Mouse (Mus musculus) urinary bladder, postnatal 4 days (tissue): ENCODE data around the gene Cep104.

Experiments
- DNase-seq, 2 experiments: peaks; one replicate each; pipeline ENCODE4 v3.0.0; 2021 to 2022; ENCODE audit warnings: low spot score in 2 of 2

The Cep104 gene

GRCm38 (mm10) chr4:153992715-153993114 is 17.7 kb downstream of the Cep104 start:
- DNase-seq = no peak

GRCm38 (mm10) chr4:153993505-153993904 is 18.5 kb downstream of the Cep104 start:
- no peak for DNase-seq

GRCm38 (mm10) chr4:154005488-154005887 is 30.5 kb downstream of the Cep104 start:
- no peak for DNase-seq

- DNase-seq = no peak
These were observed 31.3 kb downstream of the Cep104 start for GRCm38 (mm10) chr4:154006264-154006663.

- DNase-seq = no peak
These were observed 32.8 kb downstream of the Cep104 start for GRCm38 (mm10) chr4:154007759-154008158.

- DNase-seq = no peak
These were observed 36.1 kb downstream of the Cep104 start for GRCm38 (mm10) chr4:154010907-154011645.

- peak; percentile 77 to 81 for DNase-seq
These were observed 36.7 kb downstream of the Cep104 start, which contains the start of gene Lrrc47 for GRCm38 (mm10) chr4:154011646-154012089. Lrrc47 (plus strand) TSS chr4:154011731.

GRCm38 (mm10) chr4:154012132-154012882 is 37.3 kb downstream of the Cep104 start:
- no peak for DNase-seq

GRCm38 (mm10) chr4:154015476-154015875 is 40.5 kb downstream of the Cep104 start:
- DNase-seq = no peak

GRCm38 (mm10) chr4:154019571-154019970 is 44.6 kb downstream of the Cep104 start:
- DNase-seq = no peak

- DNase-seq = no peak
These were observed 46.4 kb downstream of the Cep104 start for GRCm38 (mm10) chr4:154021432-154021831.

- DNase-seq = peak in 1 of 2 experiments; percentile 72
These were observed 47.4 kb downstream of the Cep104 start for GRCm38 (mm10) chr4:154022407-154022806.

- no peak for DNase-seq
These were observed 47.9 kb downstream of the Cep104 start for GRCm38 (mm10) chr4:154022844-154023243.

GRCm38 (mm10) chr4:154023754-154024601 is 49.0 kb downstream of the Cep104 start:
- DNase-seq = peak in 1 of 2 experiments; percentile 53

- DNase-seq = no peak
These were observed 49.9 kb downstream of the Cep104 start for GRCm38 (mm10) chr4:154024729-154025521.

GRCm38 (mm10) chr4:154025641-154026440 is 50.8 kb downstream of the Cep104 start, which contains the start of gene Smim1:
Smim1 (minus strand) TSS chr4:154026230.
- DNase-seq = peak; percentile 79 to 81

GRCm38 (mm10) chr4:154026441-154026761 is 51.4 kb downstream of the Cep104 start:
- no peak for DNase-seq

GRCm38 (mm10) chr4:154028066-154028465 is 53.1 kb downstream of the Cep104 start:
- no peak for DNase-seq

GRCm38 (mm10) chr4:154028646-154029045 is 53.7 kb downstream of the Cep104 start:
- DNase-seq = no peak

- DNase-seq = no peak
These were observed 62.1 kb downstream of the Cep104 start for GRCm38 (mm10) chr4:154037123-154037522.
